Mouse (Mus musculus) hindlimb bud, embryonic 11.5 days (tissue): ENCODE results near the gene Frmd4a.

Source experiments
- DNase-seq: peaks from one replicate; pipeline ENCODE4 v3.0.0-alpha.2; 2012; ENCODE audit warnings: low read depth, low spot score; ENCODE audit errors: extremely low spot score

Gene Frmd4a

DNA sequence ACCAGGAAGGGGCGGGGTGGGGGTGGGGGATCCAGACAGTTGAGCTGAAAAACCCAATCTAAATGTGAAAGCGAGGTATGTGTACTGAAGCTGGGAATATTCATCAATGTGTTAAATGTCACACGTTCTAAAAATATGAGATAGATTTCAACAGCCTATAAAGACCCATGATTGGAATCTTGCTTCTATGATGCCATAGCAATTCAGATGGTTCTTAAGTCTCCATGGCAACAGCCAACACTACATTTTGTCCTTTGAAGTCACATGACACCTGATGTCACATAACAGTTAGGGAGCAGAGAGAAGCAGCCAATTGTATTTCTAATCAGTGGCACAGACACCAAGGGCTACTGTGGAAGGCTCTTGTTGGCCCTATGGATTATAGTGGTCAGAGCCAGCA lies 120.0 kb downstream of the Frmd4a start:
- DNase-seq, result no peak

DNA sequence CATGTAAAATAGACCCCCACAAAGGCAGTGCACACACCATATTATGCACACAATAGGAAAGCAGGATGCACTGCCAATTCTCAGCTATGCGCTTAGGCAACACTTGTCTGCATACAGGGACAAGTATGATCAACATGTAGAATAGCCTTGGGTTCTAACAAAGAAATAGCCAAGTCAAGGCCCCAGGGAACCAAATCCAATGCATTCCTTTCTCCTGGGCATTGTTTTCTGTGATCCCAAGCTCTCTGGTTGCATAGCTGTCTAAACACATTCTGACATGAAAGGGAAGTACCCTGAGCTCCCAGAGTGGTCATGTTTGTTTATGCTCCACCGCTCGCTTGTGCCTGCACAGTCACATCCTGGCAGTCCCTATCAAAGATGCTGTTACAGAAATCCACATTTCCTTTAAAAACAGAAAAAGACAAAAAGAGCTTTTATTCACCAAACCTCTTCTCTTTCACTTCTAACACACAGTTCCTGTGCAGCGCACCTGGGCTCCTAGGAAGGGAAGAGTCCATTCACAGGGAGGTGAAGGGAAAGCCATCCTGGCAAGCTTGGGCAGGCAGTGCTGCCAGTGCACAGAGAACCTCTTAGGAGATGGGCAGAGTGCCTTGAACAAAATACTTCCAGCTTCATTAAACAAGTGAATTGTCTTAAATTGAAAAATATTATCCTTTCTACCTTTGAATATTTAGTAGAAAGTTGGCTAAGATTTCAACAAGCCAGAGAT lies 124.9 kb downstream of the Frmd4a start:
- no peak for DNase-seq

DNA sequence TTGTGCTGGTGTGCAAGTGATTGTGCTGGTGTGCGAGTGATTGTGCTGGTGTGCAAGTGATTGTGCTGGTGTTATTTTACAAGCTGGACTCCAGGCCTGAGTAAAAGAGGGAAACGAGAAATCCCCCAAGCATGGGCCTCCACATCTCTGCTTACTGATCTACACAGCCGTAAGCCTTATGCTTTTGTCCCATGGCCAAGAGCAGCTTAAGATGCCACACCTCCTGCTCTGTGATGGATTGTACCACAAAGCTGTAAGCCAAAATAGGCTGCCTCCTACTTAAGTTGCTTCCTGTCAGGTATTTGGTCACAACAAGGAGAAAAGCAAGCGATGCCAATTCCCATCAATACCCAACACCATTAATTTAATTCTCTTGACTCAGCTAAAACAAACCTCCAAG lies 126.9 kb downstream of the Frmd4a start:
- no peak for DNase-seq

DNA sequence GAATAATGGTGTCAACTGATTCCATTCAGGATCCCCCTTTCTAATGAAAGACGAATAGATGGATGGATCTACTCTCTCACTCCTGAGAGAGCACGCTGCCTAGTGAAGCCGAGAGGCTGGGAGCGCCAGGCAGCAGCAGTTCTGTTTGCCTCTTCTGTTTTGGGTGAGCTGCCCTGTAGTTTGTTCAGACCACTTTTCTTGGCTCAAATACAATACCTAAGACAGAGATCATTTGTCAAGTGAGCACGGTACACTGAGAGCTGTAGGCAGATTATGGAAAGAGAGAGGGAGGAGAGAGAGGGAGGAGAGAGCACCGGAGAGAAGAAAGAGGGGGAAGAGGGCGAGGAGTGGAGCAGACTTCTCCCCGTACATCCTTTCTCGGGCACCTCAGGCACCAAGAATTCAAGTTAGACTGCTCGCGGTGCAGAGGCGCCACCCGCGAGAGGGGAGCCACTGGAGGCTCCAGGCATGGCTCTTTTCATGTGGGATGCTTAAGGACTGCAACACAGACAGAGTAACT lies 135.1 kb downstream of the Frmd4a start:
- no peak for DNase-seq

DNA sequence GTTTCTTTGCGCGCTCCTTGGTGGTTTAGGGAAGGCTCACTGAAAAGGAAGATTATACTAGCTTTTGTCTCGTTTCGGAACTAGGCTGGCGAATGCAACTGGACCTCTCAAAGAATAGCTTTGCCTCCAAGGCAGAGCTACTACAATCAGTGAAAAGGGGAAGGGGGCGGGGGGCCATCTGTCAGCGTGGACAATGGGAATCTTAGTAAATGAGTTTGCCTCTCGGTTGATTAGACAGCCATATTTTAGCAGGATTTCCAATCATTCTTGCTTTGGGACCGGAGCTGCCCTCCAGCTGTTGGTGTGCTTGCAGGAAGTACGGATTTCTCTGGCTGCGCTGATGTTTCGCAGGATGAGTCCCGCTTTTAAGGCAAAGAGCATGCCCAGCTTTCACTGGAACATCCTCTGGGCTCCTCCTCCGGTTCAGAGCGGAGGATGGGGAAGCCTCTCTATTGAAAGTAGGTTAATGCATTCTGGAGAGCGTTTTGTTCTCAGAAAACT lies 135.7 kb downstream of the Frmd4a start:
- DNase-seq, result no peak

DNA sequence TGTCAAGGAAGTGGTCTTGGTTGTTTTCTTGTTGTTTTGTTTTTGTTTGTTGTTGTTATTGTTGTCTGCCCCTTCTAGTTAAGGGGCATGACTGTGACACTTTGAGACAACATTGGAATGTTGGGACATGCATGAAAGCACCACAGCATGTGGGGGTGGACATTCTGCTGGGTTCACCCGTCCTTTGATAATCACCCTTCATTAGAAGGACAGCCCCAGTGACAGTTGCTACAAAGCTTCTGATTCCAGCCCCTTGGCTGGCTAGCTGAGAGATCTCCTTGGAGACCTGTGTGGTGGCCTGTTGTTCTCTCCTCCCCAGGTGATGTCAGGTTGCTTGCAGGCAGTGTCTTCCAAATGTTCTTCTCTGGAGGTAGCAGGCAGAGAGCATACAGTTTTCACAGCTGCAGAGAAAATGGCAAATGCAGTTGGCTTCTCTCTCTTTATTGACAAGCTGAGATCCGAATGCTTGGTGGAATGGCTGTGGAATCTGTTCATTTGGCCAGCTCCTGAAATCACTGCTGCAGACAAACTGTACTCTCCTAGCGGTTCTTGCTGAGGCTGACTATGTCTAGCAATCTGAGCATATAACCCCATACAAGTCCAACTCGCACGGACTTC lies 136.6 kb downstream of the Frmd4a start:
- DNase-seq, result no peak

DNA sequence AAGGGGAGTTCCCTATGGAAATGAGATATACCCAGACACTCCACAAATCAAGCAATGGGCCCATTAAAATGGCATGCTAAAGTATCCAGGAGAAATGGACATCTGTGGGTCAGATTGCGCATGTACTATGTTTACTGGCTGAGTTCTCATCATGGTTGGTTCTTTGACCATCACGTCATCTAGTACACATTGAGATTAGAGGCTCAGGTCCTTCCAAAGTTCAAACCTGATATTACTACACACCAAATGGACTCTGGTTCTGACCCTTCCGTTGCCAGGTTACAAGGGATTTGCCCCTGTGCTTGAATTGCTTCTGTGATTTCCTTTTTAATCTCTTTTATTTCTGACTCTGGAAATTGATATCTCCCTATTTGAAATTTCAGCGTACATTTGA lies 137.1 kb downstream of the Frmd4a start:
- DNase-seq, result no peak

DNA sequence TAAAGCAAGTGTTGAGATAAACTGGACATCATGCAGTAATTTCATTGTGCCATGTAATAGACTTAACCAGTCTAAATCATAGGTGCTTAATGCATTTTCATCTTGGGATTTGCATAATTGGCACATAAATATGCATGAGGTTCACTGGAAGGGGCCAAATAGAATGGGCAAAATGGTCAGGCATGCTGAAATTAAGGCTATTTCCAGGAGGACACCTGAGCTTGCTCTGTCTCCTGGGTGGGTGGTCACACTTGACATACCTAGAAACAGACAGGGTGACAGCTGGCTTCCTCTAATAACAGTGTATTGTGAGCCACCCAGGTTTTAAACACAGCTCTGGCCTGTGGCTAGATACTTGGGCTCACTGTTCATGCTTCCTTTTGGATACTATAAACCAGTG lies 137.9 kb downstream of the Frmd4a start:
- no peak for DNase-seq

DNA sequence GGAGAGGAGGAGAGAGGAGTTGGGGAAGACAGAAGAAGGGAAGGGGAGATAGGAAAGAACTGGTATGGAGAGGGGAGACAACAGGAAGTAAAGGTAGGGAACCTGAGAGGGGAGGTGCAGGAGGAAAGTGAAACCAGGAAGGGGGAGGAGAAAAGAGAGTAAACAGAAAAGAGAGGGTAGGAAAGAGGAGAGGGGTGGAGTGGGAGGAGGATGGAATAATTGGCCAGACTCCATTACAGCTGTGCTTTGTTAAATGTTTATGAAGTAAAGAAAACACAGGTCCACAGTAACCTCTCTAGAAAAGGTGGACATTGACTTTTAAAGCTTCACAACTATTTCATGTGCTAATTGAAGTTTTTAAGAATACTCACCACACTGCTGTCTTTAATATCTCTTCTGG lies 139.0 kb downstream of the Frmd4a start:
- DNase-seq, result no peak

DNA sequence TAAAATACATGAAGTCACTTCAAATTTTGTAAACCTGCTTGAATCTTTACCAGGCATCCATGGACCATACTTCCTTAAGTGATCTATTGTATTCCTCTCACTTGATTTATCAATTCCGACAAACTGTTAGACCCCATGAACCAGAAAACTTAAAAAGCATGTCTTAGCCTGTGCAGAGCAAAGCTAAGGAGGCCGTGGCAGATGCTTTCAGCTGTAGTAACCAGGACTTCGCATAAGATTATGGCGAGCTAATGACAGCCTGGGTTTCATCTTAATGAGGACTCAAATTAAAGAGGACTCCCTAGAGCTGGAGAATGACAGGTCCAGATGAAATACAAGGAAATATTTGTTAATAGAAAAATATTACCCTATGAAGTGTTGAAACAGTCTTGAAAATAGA lies 139.9 kb downstream of the Frmd4a start:
- DNase-seq, result no peak

DNA sequence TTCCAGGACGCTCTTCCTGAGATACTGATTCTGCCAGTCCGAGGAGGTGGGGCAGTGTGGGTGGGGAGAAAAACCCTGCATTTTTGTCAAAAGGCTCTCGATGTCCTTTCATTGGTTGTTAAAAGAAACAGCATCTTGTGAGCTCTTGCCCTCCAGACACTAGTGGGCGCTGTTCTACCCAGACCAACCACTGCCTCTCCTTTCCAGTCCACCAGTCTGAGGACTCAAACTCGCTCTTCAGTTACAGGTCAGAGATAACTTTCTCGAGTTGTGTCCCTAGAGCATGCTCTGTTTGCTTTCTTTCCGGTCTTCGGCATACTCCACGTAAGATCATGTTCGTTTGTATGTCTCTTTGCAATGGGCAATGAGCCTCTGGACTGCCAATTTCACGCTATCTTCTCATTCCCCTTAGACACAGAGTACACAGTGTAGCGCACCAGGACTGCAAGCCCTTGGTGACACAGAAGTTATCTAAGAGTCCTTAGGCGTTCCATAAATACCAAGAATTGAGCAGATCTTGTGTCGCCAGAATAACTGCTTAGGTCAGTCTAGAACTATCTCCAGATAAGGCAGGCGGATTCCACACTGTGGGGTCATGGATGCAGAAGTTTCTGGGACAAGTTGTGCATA lies 142.2 kb downstream of the Frmd4a start:
- DNase-seq, result no peak

DNA sequence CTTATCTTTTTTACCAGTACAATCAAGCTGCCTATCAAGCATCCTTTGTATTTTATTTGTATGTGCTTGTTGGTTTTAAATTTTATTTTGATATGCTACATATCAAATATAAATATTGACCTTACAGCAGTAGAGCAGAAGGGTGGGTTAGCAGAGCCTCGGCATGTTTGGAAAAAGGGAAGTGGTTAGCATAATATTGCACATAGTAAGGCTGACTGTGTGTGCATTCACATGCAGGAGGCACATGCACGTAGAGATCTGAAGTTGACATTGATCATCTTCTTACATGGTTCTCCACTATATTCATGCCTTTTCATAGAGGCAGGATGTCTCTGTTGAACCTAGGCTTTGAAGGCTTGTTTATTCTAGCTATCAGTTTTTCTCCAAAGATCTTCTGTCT lies 148.7 kb downstream of the Frmd4a start:
- no peak for DNase-seq

DNA sequence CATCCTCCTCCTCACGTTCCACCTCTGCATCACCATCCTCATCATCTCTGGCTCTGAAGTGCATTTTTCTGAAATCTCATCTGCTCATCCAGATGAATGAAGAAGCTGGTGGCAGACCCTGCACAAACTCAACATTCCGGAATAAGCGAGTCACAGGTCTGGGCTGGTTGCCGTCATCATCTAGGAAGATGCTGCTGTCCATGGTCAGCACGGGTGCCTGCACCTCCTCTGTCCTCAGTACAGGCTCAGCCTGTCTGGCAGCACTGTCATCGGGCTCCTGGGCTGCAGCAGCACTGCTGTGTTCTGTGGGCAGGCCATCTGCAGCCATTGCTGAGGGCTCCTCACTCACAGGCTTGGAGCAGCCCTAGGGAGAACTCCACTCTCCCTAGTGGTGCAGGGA lies 149.6 kb downstream of the Frmd4a start:
- DNase-seq, result no peak

DNA sequence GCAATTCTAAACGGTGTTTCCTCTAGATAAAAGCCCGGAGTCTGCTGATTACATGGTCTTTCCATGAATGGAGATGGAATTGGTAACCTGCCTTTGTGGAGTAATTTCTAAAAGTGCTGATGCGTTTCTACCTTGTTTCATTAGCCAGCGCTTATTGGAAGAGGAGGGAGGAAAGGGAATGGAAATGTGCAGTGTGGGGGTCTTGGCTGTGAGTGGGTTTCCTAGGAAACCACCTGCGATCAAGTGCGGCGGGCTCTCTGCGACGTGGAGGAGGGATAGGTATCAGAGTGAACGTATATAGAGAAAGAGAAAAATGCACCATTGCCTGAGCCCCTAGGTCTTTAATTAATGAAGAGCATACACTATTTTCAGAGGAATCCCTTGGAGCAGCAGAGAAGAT lies 152.2 kb downstream of the Frmd4a start:
- DNase-seq, result no peak

DNA sequence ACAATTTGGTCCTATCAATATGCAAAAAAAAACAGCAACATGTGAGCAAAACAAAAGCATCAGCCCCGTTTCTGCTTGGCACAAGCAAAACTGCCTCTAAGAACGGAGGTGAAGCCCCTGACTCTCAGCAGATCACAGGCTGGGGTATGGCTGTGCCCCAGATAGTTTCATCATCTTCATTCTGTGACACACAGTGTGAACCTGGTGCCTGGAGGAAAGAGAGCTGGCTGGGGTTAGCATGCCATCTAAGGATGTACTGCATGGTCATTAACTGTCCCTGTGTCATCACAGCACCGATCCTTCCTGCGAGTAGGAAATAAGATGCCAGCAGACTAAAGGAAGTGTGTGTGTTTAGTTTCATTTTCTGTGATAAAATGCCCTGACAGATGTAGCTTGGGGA lies 152.7 kb downstream of the Frmd4a start:
- DNase-seq, result no peak

DNA sequence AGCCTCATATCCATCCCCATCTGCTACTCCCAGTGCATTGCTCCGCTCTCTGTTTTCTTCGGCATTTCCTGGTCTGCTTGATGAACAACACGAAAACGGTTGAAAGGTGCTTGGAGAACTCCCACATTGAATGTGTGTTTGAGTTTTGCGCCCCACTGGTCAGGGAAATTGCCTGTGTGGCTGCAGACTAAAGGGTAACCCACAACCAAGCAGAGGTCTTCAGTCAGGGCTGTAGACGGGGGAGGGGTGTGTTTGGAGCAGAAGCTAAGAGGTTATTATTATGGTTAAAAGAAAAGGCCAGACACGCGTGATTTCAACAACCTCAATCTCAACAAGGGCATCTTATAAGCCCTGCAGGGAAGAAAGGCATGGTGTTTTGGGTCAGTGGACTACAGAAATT lies 167.5 kb downstream of the Frmd4a start:
- no peak for DNase-seq

DNA sequence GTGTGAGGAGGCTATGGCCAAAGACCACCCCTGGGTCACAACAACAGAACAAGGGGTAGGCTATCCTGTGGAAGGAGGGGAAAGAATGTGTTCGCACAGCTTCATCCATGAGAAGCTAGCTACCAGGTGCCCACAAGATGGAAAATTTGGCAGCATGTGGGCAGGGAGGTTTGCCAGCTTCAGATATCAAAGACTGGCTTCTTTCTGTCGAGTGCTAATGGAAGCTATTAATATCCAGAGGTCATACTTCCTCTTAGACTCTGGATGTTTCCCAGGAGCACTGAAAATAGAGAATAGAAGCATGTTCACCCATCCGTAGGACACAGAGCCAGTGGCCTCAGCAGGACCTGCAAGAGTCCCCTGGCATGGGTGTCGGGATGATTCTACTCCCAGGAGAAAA lies 170.0 kb downstream of the Frmd4a start:
- DNase-seq, result no peak

DNA sequence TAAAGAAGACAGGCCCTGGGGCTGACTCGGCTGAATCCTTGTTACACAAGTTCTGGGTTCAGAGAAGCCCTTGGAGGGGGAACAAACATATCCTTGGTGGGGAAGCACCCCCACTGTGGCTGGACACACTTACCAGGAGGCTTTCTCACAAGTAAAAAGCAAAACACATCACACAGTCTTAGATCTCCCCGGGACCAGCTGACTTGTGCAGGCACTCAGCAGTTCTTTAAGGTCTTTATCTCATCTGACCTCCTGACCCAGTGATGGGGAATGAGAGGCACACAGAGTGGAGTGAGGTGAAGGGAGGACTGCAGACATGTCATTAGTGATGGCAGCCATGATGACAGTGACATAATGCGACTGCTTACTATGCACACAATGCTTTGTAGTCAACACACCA lies 170.8 kb downstream of the Frmd4a start:
- no peak for DNase-seq

DNA sequence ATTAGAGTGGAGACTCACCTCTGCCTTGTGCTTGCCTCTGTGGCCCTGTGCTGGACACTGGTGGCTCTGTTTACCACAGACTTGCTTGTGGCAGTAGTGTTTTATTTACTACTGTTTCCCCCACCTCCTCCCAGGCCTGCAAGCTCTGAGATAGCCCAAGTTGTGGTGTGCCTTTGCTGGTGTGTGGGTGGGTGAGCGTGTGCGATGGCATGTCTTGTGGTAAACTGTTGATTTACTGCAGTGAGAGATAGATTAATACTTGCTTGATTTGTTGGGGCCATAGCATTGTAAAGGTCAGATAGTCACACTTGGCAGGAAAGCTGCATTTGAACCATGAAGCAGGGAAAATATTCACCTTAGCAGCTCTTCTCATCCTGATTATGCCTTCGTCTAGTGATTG lies 172.8 kb downstream of the Frmd4a start:
- DNase-seq, result no peak

DNA sequence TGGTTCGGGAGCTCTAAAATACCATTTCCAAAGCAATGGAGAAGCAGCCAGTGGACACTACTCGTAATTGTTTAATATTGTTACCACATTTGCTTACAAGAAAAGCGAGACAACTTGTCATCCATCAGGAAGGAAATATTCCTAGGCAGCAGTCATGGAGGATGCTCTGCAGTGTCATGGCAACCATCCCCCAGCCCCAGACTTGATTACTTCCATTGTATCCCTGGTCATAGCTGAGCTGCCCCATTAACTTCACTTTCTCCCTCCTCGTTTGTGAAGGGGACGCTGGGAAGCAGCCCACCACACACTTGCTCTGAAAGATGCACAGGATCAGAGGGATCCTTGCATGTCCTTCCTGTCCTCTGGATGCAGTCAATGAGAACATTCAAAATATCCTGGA lies 173.5 kb downstream of the Frmd4a start:
- no peak for DNase-seq

DNA sequence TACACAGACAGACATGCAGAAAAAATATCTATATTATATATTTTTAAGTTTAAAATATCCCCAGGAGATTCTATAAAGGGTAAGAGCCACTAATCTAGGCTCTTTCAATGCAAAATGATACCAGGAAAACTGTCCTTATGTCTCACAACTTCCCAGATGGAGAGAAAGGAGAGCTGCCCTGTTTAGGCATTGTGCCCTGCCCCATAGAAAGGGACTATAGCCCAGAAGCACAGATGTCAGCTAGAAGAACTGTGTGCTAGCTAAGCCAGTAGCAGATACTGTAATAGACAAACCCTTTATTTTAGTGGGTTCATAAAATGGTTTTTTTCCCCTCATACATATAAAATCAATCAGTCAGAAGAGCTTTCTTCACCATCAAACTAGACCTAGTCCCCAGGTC lies 175.7 kb downstream of the Frmd4a start:
- no peak for DNase-seq

DNA sequence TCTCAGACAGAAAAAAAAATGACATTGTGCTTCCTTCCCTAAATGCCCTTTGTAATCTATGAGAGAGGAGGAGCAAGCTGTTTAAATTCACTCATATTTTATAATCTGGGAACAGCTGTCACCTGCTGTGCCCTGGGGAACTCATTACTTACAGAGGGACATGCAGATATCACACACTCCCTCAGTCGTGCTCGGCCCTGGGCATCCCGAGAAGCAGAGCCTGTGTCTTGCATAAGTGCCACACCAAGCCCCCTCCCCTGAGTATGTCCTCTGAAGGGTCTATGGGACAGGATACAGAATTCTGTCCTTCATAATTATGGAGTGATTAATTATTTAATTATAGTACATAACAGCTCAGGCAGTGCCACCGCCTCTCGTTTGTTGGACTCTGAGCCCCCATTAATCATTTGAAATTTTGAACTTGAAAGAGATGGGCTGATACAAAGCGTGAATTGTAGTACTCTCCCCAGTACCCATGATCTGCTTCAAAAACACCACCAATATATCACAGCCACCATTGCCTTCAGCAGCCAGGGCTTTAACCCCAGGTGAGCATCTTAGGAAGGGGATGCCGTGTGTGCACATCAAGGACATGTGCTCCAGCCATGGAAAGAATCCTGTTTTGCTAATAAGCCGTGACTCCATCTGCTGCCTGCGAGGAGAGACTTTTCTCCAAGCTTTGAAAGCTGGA lies 177.0 kb downstream of the Frmd4a start:
- DNase-seq, result no peak
